Mouse (Mus musculus) C2C12 (cell line): ENCODE data around the gene Ssbp3. TPM values are rescaled to one million over a fixed set of nuclear protein-coding genes. Genes with fewer than 3 reads are reported as not detected.

ENCODE experiments used
- H3K27me3 ChIP-seq: one replicate; pipeline ENCODE4 v1.6.1; 2011; ENCODE audit not compliant: control insufficient read depth, insufficient read depth, insufficient read length
- H3K36me3 ChIP-seq: one replicate; pipeline ENCODE4 v1.6.1; 2011; ENCODE audit not compliant: control insufficient read depth, insufficient read depth
- H3K4me3 ChIP-seq: one replicate; pipeline ENCODE4 v1.5.1; 2011; ENCODE audit warnings: mild to moderate bottlenecking, control low read depth; ENCODE audit not compliant: poor library complexity, insufficient read depth, severe bottlenecking
- H3K79me2 ChIP-seq: one replicate; pipeline ENCODE4 v1.6.1; 2011; ENCODE audit not compliant: control insufficient read depth, insufficient read depth
- H3K79me3 ChIP-seq: one replicate; pipeline ENCODE4 v1.6.1; 2011; ENCODE audit warnings: low read depth, control low read depth
- H3ac ChIP-seq: one replicate; pipeline ENCODE3; 2011; ENCODE audit warnings: low read depth; ENCODE audit not compliant: control insufficient read depth, insufficient read length
- CEBPB ChIP-seq: IDR thresholded peaks from one replicate; pipeline ENCODE4 v1.6.1; 2011; ENCODE audit warnings: low read depth, mild to moderate bottlenecking, control low read depth, moderate library complexity
- CTCF ChIP-seq: IDR thresholded peaks from one replicate; pipeline ENCODE4 v1.5.1; 2011; ENCODE audit not compliant: control insufficient read depth, insufficient read depth, insufficient read length
- FOSL1 ChIP-seq: IDR thresholded peaks from one replicate; pipeline ENCODE4 v1.8.0; 2011; ENCODE audit warnings: mild to moderate bottlenecking, low read length; ENCODE audit not compliant: poor library complexity, insufficient read depth, severe bottlenecking
- MAX ChIP-seq: IDR thresholded peaks from one replicate; pipeline ENCODE4 v1.6.1; 2011; ENCODE audit warnings: mild to moderate bottlenecking, control low read depth
- MYOD1 ChIP-seq: IDR thresholded peaks from one replicate; pipeline ENCODE4 v1.6.1; 2011; ENCODE audit warnings: low read depth; ENCODE audit not compliant: control insufficient read depth, insufficient read length
- MYOG ChIP-seq: IDR thresholded peaks from one replicate; pipeline ENCODE4 v1.6.1; 2011; ENCODE audit not compliant: control insufficient read depth, insufficient read length; ENCODE audit errors: extremely low read depth
- USF1 ChIP-seq: IDR thresholded peaks from one replicate; pipeline ENCODE4 v1.6.1; 2011; ENCODE audit warnings: low read depth, mild to moderate bottlenecking, control low read depth, moderate library complexity
- polyA plus RNA-seq: library from polyadenylated mRNA; unstranded; fragments of >200 nt; fragmentation: generic; extraction: Trizol; gene quantifications from one replicate; pipeline ENCODE4 v1.2.1, GENCODE M21; 2012; ENCODE audit warnings: missing spikeins

The Ssbp3 gene
- polyA plus RNA-seq, 1 experiment: 74.7 TPM

DNA sequence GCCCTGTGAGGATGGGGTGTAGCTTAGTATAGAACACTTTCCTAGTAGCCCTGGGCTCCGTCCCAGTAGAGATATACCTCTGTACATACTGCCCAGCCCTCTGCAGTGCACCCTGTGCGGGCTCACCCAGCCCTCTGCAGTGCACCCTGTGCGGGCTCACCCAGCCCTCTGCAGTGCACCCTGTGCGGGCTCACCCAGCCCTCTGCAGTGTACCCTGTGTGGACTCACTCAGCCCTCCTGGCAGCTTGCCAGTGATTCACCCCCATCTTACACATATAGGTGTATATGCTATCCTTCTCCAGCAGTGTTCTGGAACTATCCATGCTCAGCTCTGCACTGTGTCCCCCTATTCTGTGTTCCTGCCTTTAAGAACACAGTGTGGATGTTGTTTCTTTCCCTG lies 168.4 kb downstream of the Ssbp3 start:
- Histone ChIP-seq H3ac (no peak overlapping the region), H3K36me3 (no peaks in the 10 kb centered on the region), H3K4me3 (no peak overlapping the region), H3K79me3 (no peaks in the 10 kb centered on the region), H3K79me2 (no peaks in the 10 kb centered on the region), H3K27me3 (peaks cover 3% of the 10 kb centered on the region)
- no peak for TF ChIP-seq USF1
- no peak for TF ChIP-seq MYOG
- TF ChIP-seq CTCF: no peak

DNA sequence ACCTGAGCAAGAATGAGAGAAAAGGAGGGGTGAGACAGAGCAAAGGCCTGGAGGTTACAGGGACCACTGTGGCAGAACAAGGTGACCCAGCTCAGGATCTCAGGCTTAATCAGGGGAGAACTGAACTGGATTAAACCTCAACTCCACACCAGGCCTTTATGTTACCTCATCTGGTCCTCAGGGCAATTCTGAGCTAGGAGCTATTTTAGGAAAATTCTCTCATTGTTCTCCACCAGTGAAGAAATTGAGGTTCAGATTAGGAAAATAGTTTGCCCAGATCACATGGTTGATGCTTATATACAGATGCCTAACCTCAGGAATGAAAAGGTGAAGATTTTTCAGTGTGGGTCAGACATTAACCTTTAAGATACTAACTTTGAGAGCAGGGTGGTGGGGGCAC lies 169.2 kb downstream of the Ssbp3 start:
- no peak overlapping the region for H3ac ChIP-seq
- TF ChIP-seq MAX: no peak
- TF ChIP-seq MYOG: no peak
- TF ChIP-seq USF1: no peak
- no peak for TF ChIP-seq CEBPB
- no peak for TF ChIP-seq FOSL1
- no peak for TF ChIP-seq MYOD1
- TF ChIP-seq CTCF: no peak
- peaks cover 3% of the 10 kb centered on the region for H3K27me3 ChIP-seq
- H3K4me3 ChIP-seq: no peak overlapping the region
- no peaks in the 10 kb centered on the region for H3K36me3 ChIP-seq
- H3K79me3 ChIP-seq: no peaks in the 10 kb centered on the region
- H3K79me2 ChIP-seq: no peaks in the 10 kb centered on the region

DNA sequence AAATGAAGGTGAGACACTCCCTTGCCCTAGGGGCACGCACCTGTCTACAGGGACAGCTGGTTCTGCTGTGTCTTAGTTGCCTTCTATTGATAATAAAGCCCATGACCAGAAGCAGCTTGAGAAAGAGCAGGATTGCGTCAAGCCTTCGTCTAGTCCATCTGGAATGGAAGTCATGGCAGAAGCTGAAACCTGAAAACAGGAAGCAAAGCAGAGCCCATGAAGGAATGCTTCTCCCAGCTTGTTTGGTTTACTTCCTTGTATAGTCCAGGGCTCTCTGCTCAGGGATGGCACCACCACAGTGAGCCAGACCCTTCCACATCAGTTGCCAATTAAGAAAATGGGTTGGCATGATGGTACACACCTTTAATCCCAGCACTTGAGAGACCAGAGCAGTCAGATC lies 171.7 kb downstream of the Ssbp3 start:
- no peak overlapping the region for H3ac ChIP-seq

DNA sequence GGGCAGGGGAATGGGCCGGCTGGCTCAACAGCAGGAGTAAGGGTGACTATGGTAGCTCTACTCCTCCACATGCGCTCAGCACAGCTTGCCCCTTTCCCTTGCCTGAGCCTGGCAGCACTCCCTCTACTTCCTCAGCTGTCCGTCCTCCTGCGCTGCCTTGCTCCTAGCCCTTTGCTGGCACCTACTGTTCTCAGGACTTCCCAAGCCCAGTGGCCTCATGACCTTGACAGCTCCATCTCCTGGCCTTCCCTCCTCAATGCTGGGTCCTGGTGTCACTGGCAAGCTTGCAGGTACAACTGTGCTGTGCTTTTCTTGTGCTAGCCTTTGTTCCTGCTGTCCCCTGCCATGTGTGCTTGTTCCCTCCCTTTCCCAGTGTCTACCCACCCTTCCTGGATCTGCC lies 172.6 kb downstream of the Ssbp3 start:
- no peaks in the 10 kb centered on the region for H3K79me3 ChIP-seq
- TF ChIP-seq MYOG: no peak
- TF ChIP-seq USF1: no peak
- no peak for TF ChIP-seq CTCF
- TF ChIP-seq MAX: no peak
- no peak for TF ChIP-seq MYOD1
- TF ChIP-seq CEBPB: no peak
- no peak for TF ChIP-seq FOSL1
- H3K36me3 ChIP-seq: no peaks in the 10 kb centered on the region
- no peaks in the 10 kb centered on the region for H3K79me2 ChIP-seq
- H3ac ChIP-seq: no peak overlapping the region
- H3K4me3 ChIP-seq: no peak overlapping the region
- H3K27me3 ChIP-seq: peaks cover 7% of the 10 kb centered on the region

More for the DNA sequence above, 171.7 kb downstream of the Ssbp3 start:
- H3K36me3 ChIP-seq: no peaks in the 10 kb centered on the region
- H3K79me3 ChIP-seq: no peaks in the 10 kb centered on the region
- H3K79me2 ChIP-seq: no peaks in the 10 kb centered on the region
- peaks cover 7% of the 10 kb centered on the region for H3K27me3 ChIP-seq
- TF ChIP-seq MAX: no peak
- no peak for TF ChIP-seq MYOD1
- TF ChIP-seq MYOG: no peak
- TF ChIP-seq USF1: no peak
- no peak for TF ChIP-seq CEBPB
- no peak for TF ChIP-seq CTCF
- no peak for TF ChIP-seq FOSL1
- H3K4me3 ChIP-seq: no peak overlapping the region

DNA sequence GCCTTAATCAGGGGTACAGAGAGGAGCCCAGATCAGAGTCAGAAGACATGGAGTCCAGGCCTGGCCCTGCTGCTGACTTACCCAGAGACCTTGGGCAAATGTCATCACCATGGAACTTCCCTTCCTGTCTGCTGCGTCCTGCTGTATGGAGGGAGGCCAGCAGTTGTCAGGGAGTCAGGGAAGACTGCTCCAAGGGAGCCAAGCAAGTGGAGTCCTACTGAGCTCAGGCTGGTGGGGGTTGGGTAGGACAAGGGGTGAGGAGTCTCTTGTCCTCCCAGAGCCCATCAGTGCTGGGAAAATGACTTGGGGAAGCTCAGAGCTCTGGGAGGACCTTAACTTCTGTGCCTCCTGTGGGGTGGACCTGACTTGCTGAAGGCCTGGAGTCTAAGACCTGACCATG lies 173.8 kb downstream of the Ssbp3 start:
- no peaks in the 10 kb centered on the region for H3K36me3 ChIP-seq
- H3ac ChIP-seq: no peak overlapping the region
- no peak overlapping the region for H3K4me3 ChIP-seq
- TF ChIP-seq USF1: no peak
- no peak for TF ChIP-seq CEBPB
- TF ChIP-seq CTCF: no peak
- no peak for TF ChIP-seq MAX
- no peak for TF ChIP-seq MYOG
- no peak for TF ChIP-seq MYOD1
- no peak for TF ChIP-seq FOSL1
- H3K27me3 ChIP-seq: peaks cover 15% of the 10 kb centered on the region
- no peaks in the 10 kb centered on the region for H3K79me3 ChIP-seq
- H3K79me2 ChIP-seq: no peaks in the 10 kb centered on the region

DNA sequence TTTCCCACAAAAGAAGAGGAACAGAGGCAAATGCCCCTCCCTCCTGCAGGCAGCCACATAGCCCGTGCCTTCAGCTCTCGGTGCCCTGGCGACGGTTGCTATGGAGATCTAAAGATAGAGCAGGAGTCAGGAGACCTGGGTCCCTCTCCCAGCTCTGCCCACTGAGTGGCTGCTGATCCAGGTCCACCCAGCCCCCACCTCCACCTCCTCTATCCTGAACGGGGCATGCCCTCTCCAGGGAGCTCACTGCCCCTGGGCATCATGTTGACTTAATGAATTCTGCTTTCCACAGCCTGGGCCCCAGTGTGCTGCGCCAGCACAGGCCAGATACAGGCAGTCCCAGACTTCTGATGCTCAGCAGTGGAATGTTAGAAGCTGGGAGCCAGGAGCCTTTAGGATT lies 174.4 kb downstream of the Ssbp3 start:
- H3K27me3 ChIP-seq: peaks cover 21% of the 10 kb centered on the region
- H3K79me3 ChIP-seq: no peaks in the 10 kb centered on the region
- no peaks in the 10 kb centered on the region for H3K36me3 ChIP-seq
- no peak overlapping the region for H3ac ChIP-seq
- no peaks in the 10 kb centered on the region for H3K79me2 ChIP-seq
- no peak overlapping the region for H3K4me3 ChIP-seq
- TF ChIP-seq MAX (no peak), CTCF (no peak), USF1 (no peak), FOSL1 (no peak), MYOD1 (no peak), CEBPB (no peak), MYOG (no peak)
